Mouse (Mus musculus): Measurements from ENCODE around the gene Nt5c2. TPM values are rescaled to one million over a fixed set of nuclear protein-coding genes. Genes with fewer than 3 reads are reported as not detected.

Nt5c2 gene
- polyA plus RNA-seq, 1 experiment from 2014 or later, result 85.4 TPM

DNA sequence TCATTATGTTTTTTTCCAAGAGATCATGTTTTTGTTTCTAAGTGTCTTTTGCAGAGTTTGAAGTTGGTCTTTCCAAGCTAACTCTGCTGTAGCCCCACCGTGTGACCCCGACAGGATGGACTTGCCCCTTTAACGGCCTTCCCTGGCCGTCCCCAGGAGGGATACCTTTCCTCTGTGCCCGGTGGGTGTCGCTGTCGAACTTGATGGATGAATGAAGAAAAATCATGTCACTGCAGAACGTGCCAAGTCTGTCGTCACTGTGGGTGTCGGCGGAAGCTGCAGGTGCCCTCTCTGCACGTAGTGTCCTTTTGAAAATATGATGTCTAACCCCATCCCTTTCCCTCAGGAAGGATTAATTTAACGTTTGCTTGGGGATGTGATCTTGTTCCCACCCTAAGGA lies 136.6 kb downstream of the Nt5c2 start:
- H3K36me3 ChIP-seq, result peaks cover 17% of the 10 kb centered on the region
- no peak overlapping the region for H3K27ac ChIP-seq
- no peak for ATAC-seq (ENCODE audit: insufficient number of reproducible peaks, insufficient read depth, low FRiP score, low TSS enrichment, low read depth)
- no peak overlapping the region for H3K4me2 ChIP-seq
- H3K27me3 ChIP-seq, result no peaks in the 10 kb centered on the region
- no peaks in the 10 kb centered on the region for H3K9me3 ChIP-seq
- H3K4me3 ChIP-seq (replicated peaks), result no peak overlapping the region
- no peaks in the 10 kb centered on the region for H3K4me1 ChIP-seq (replicated peaks)
- no peak overlapping the region for H3K9ac ChIP-seq (replicated peaks)
- 57% methylated on average over 13 of the region's 13 CpGs for WGBS

- WGBS, result 88% methylated on average over 13 of the region's 13 CpGs
- no peak overlapping the region for H3K4me2 ChIP-seq
Measured at GRCm38 (mm10) chr19:46877886-46878285, 137.1 kb downstream of the Nt5c2 start.

DNA sequence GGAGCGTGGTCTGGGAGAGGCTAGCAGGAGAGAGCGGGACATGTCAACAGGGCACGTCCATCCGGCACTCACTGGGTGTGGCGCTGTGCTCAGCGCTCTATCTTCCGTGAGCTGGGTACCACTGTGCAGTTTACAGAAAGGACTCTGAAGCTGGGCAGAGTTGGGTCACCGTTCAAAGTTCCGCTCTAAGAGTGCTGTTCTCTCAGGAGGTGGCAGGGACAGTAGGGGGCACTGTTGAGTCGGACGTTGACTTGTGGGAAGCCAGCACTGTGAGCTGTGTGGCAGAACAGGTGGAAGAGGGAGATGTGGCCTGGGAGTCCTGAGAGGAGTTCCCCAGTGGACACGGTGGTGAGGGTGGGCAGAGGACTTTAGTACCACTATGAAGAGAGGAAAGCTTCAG lies 139.2 kb downstream of the Nt5c2 start:
- no peak overlapping the region for H3K9ac ChIP-seq (replicated peaks)
- H3K4me3 ChIP-seq (replicated peaks), result no peak overlapping the region
- H3K4me2 ChIP-seq, result no peak overlapping the region
- no peaks in the 10 kb centered on the region for H3K27me3 ChIP-seq
- H3K4me1 ChIP-seq (replicated peaks), result no peaks in the 10 kb centered on the region
- peak; percentile 48; the same call in 1 of the 2 replicates for ATAC-seq (ENCODE audit: insufficient number of reproducible peaks, insufficient read depth, low FRiP score, low TSS enrichment, low read depth)
- no peak overlapping the region for H3K27ac ChIP-seq
- 44% methylated on average over 12 of the region's 12 CpGs for WGBS
- peaks cover 6% of the 10 kb centered on the region; the same call in 1 of the 2 replicates for H3K36me3 ChIP-seq
- H3K9me3 ChIP-seq, result no peaks in the 10 kb centered on the region

More at GRCm38 (mm10) chr19:46877886-46878285, 137.1 kb downstream of the Nt5c2 start:
- Histone ChIP-seq H3K4me1 (replicated peaks) (no peaks in the 10 kb centered on the region), H3K9me3 (no peaks in the 10 kb centered on the region), H3K4me3 (replicated peaks) (no peak overlapping the region), H3K36me3 (peaks cover 14% of the 10 kb centered on the region; the same call in 1 of the 2 replicates), H3K27me3 (no peaks in the 10 kb centered on the region), H3K9ac (replicated peaks) (no peak overlapping the region), H3K27ac (no peak overlapping the region)
- no peak for ATAC-seq (ENCODE audit: insufficient number of reproducible peaks, insufficient read depth, low FRiP score, low TSS enrichment, low read depth)

GRCm38 (mm10) chr19:46873924-46874323 lies 141.0 kb downstream of the Nt5c2 start:
- Histone ChIP-seq H3K4me3 (replicated peaks) (no peak overlapping the region), H3K9me3 (no peaks in the 10 kb centered on the region), H3K27ac (no peak overlapping the region), H3K9ac (replicated peaks) (no peak overlapping the region), H3K4me2 (no peak overlapping the region), H3K36me3 (peaks cover 3% of the 10 kb centered on the region; the same call in 1 of the 2 replicates), H3K4me1 (replicated peaks) (peaks cover 6% of the 10 kb centered on the region), H3K27me3 (no peaks in the 10 kb centered on the region)
- WGBS, result 83% methylated on average over 3 of the region's 3 CpGs
- ATAC-seq (ENCODE audit: insufficient number of reproducible peaks, insufficient read depth, low FRiP score, low TSS enrichment, low read depth), result no peak

- no peak overlapping the region for H3K27ac ChIP-seq
- no peaks in the 10 kb centered on the region for H3K36me3 ChIP-seq
- no peaks in the 10 kb centered on the region for H3K9me3 ChIP-seq
- no peak overlapping the region for H3K9ac ChIP-seq (replicated peaks)
- ATAC-seq (ENCODE audit: insufficient number of reproducible peaks, insufficient read depth, low FRiP score, low TSS enrichment, low read depth), result no peak
- no peaks in the 10 kb centered on the region for H3K27me3 ChIP-seq
- H3K4me1 ChIP-seq (replicated peaks), result peaks cover 7% of the 10 kb centered on the region
- 74% methylated on average over 7 of the region's 7 CpGs for WGBS
- H3K4me2 ChIP-seq, result no peak overlapping the region
- no peak overlapping the region for H3K4me3 ChIP-seq (replicated peaks)
Measured at GRCm38 (mm10) chr19:46871651-46872050, 143.3 kb downstream of the Nt5c2 start.

- Histone ChIP-seq H3K27ac (no peak overlapping the region), H3K4me1 (replicated peaks) (peaks cover 7% of the 10 kb centered on the region), H3K9me3 (no peaks in the 10 kb centered on the region), H3K36me3 (no peaks in the 10 kb centered on the region), H3K4me2 (no peak overlapping the region), H3K4me3 (replicated peaks) (no peak overlapping the region), H3K27me3 (no peaks in the 10 kb centered on the region), H3K9ac (replicated peaks) (no peak overlapping the region)
- WGBS, result 92% methylated on average over 4 of the region's 4 CpGs
- ATAC-seq (ENCODE audit: insufficient number of reproducible peaks, insufficient read depth, low FRiP score, low TSS enrichment, low read depth), result no peak
Measured at GRCm38 (mm10) chr19:46871096-46871495, 143.9 kb downstream of the Nt5c2 start.

DNA sequence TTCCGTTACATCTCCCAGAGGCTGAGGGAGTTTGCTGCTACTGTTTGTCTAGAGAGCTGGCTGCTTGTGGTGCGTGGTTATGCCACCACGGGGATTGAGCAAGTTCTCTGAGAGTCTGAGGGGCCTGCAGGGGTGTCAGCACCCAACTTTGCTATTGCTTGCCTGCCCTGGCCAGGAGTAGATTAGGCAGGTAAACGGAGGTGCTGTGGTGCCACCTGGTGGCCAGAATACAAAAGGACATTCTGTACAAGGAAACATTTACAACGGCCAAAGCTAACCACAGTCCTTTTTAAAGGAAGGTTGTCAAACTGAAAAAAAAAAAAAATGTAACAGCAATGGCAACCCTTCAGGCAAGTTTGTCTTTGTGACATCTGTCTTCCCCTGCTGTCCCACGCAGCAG lies 145.4 kb downstream of the Nt5c2 start:
- Histone ChIP-seq H3K27ac (no peak overlapping the region), H3K9me3 (no peaks in the 10 kb centered on the region), H3K4me2 (no peak overlapping the region), H3K4me1 (replicated peaks) (peaks cover 7% of the 10 kb centered on the region), H3K27me3 (no peaks in the 10 kb centered on the region), H3K36me3 (no peaks in the 10 kb centered on the region), H3K9ac (replicated peaks) (no peak overlapping the region), H3K4me3 (replicated peaks) (no peak overlapping the region)
- no peak for ATAC-seq (ENCODE audit: insufficient number of reproducible peaks, insufficient read depth, low FRiP score, low TSS enrichment, low read depth)
- WGBS, result 9% methylated on average over 6 of the region's 6 CpGs

- no peak for ATAC-seq (ENCODE audit: insufficient number of reproducible peaks, insufficient read depth, low FRiP score, low TSS enrichment, low read depth)
- WGBS, result 48% methylated on average over 11 of the region's 11 CpGs
- Histone ChIP-seq H3K9ac (replicated peaks) (no peak overlapping the region), H3K36me3 (no peaks in the 10 kb centered on the region), H3K4me2 (no peak overlapping the region), H3K27me3 (no peaks in the 10 kb centered on the region), H3K27ac (no peak overlapping the region), H3K4me3 (replicated peaks) (no peak overlapping the region), H3K9me3 (no peaks in the 10 kb centered on the region), H3K4me1 (replicated peaks) (peaks cover 7% of the 10 kb centered on the region)
Measured at GRCm38 (mm10) chr19:46869049-46869448, 145.9 kb downstream of the Nt5c2 start.

- peaks cover 7% of the 10 kb centered on the region for H3K4me1 ChIP-seq (replicated peaks)
- no peak overlapping the region for H3K4me3 ChIP-seq (replicated peaks)
- H3K36me3 ChIP-seq, result no peaks in the 10 kb centered on the region
- no peaks in the 10 kb centered on the region; the same call in 1 of the 2 replicates for H3K27me3 ChIP-seq
- 82% methylated on average over 4 of the region's 4 CpGs for WGBS
- H3K9ac ChIP-seq (replicated peaks), result no peak overlapping the region
- H3K27ac ChIP-seq, result no peak overlapping the region
- H3K9me3 ChIP-seq, result no peaks in the 10 kb centered on the region
- H3K4me2 ChIP-seq, result no peak overlapping the region
- no peak for ATAC-seq (ENCODE audit: insufficient number of reproducible peaks, insufficient read depth, low FRiP score, low TSS enrichment, low read depth)
Measured at GRCm38 (mm10) chr19:46865381-46865780, 149.6 kb downstream of the Nt5c2 start.

DNA sequence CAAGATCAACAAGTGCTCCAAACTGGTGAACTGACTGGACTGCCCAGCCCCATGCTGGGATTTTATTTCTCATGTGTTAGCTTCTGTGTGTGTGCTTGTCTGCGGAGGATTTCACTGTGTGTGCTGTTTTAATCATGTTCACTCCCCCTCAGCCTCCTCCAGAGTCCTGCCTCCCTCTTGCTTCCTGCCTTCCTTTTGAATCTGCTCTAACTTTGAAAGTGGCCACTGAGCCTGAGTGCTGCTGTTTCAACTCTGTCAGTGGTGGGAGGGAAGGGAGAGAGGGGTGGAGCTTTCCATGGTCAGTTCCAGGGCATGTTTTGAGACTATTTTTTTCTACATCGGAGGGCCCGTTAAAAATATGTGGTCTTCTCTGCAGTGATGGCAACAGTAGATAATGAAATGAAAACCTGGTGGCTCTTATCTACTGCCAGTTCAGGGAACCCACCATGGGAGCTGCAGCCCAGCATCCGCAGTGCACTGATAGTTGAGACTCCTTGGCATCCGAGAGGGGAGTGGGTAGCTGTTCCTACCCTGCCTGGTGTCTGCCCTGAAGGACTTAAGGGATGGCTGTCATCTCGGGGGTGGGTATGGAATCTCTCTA lies 150.1 kb downstream of the Nt5c2 start:
- H3K9me3 ChIP-seq, result no peaks in the 10 kb centered on the region
- no peaks in the 10 kb centered on the region; the same call in 1 of the 2 replicates for H3K27me3 ChIP-seq
- no peak for ATAC-seq (ENCODE audit: insufficient number of reproducible peaks, insufficient read depth, low FRiP score, low TSS enrichment, low read depth)
- no peak overlapping the region for H3K27ac ChIP-seq
- no peaks in the 10 kb centered on the region for H3K36me3 ChIP-seq
- H3K4me2 ChIP-seq, result no peak overlapping the region
- 63% methylated on average over 6 of the region's 6 CpGs for WGBS
- peaks cover 7% of the 10 kb centered on the region for H3K4me1 ChIP-seq (replicated peaks)
- H3K9ac ChIP-seq (replicated peaks), result no peak overlapping the region
- H3K4me3 ChIP-seq (replicated peaks), result no peak overlapping the region

DNA sequence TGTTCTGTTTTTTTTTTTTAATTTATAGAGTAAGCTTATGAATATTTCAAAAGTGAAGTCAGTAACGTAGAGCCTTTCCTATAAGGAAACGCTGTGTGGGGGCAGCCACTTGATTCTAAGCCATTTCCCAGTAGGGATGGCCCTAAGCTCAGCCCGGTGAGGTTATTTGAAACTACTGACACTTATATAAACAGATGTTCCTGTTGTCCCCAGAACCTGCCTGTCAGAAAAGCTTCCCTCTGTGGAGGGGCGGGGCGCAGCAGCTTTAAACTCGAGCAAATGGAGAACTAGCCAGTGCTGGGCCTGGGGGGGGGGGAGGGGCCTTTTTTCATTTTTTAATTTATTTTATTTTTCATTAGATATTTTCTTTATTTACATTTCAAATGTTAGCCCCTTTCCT lies 150.9 kb downstream of the Nt5c2 start:
- 44% methylated on average over 6 of the region's 6 CpGs for WGBS
- ATAC-seq (ENCODE audit: insufficient number of reproducible peaks, insufficient read depth, low FRiP score, low TSS enrichment, low read depth), result no peak

More for the DNA sequence above, 150.9 kb downstream of the Nt5c2 start:
- no peaks in the 10 kb centered on the region for H3K36me3 ChIP-seq
- H3K27me3 ChIP-seq, result no peaks in the 10 kb centered on the region; the same call in 1 of the 2 replicates
- H3K9ac ChIP-seq (replicated peaks), result no peak overlapping the region
- H3K27ac ChIP-seq, result no peak overlapping the region
- H3K4me3 ChIP-seq (replicated peaks), result no peak overlapping the region
- peaks cover 3% of the 10 kb centered on the region for H3K4me1 ChIP-seq (replicated peaks)
- H3K4me2 ChIP-seq, result no peak overlapping the region
- H3K9me3 ChIP-seq, result no peaks in the 10 kb centered on the region
